Mouse (Mus musculus): ENCODE measurements around the gene Stum.
"Not testable (repeated sequence)": the region's sequence is repeated elsewhere in the genome, so short reads cannot be mapped to it uniquely, and the experiment has no call there.

Stum gene

GRCm38 (mm10) chr1:180483399-180484291 is at the start of gene Stum:
TSS of gene Stum (minus strand) at chr1:180483504.
- peak; percentile 61 for DNase-seq (ENCODE audit: low read depth, low spot score)

- DNase-seq (ENCODE audit: low read depth, low spot score), result no peak
Measured at GRCm38 (mm10) chr1:180532671-180533070, 49.4 kb upstream of the Stum start.

- DNase-seq (ENCODE audit: low read depth, low spot score), result no peak
Measured at GRCm38 (mm10) chr1:180530457-180531263, 47.4 kb upstream of the Stum start.

GRCm38 (mm10) chr1:180529847-180530246 is 46.5 kb upstream of the Stum start:
- no peak for DNase-seq (ENCODE audit: low read depth, low spot score)

GRCm38 (mm10) chr1:180525301-180525700 is 42.0 kb upstream of the Stum start:
- no peak for DNase-seq (ENCODE audit: low read depth, low spot score)

GRCm38 (mm10) chr1:180523320-180523719 is 40.0 kb upstream of the Stum start:
- no peak for DNase-seq (ENCODE audit: low read depth, low spot score)

- DNase-seq (ENCODE audit: low read depth, low spot score), result no peak
Measured at GRCm38 (mm10) chr1:180520190-180520589, 36.9 kb upstream of the Stum start.

- DNase-seq (ENCODE audit: low read depth, low spot score), result no peak
Measured at GRCm38 (mm10) chr1:180519520-180519919, 36.2 kb upstream of the Stum start.

- DNase-seq (ENCODE audit: low read depth, low spot score), result not testable (repeated sequence)
Measured at GRCm38 (mm10) chr1:180518899-180519298, 35.6 kb upstream of the Stum start.

GRCm38 (mm10) chr1:180518412-180518811 is 35.1 kb upstream of the Stum start:
- no peak for DNase-seq (ENCODE audit: low read depth, low spot score)

- no peak for DNase-seq (ENCODE audit: low read depth, low spot score)
Measured at GRCm38 (mm10) chr1:180517390-180518054, 34.2 kb upstream of the Stum start.

- DNase-seq (ENCODE audit: low read depth, low spot score), result no peak
Measured at GRCm38 (mm10) chr1:180514077-180514476, 30.8 kb upstream of the Stum start.

- DNase-seq (ENCODE audit: low read depth, low spot score), result no peak
Measured at GRCm38 (mm10) chr1:180510879-180511278, 27.6 kb upstream of the Stum start.

- DNase-seq (ENCODE audit: low read depth, low spot score), result no peak
Measured at GRCm38 (mm10) chr1:180510442-180510841, 27.1 kb upstream of the Stum start.

- DNase-seq (ENCODE audit: low read depth, low spot score), result no peak
Measured at GRCm38 (mm10) chr1:180508662-180509061, 25.4 kb upstream of the Stum start.

- no peak for DNase-seq (ENCODE audit: low read depth, low spot score)
Measured at GRCm38 (mm10) chr1:180507291-180507791, 24.0 kb upstream of the Stum start.

GRCm38 (mm10) chr1:180506341-180506740 is 23.0 kb upstream of the Stum start:
- DNase-seq (ENCODE audit: low read depth, low spot score), result no peak

GRCm38 (mm10) chr1:180504899-180505298 is 21.6 kb upstream of the Stum start:
- no peak for DNase-seq (ENCODE audit: low read depth, low spot score)

GRCm38 (mm10) chr1:180503484-180503883 is 20.2 kb upstream of the Stum start:
- DNase-seq (ENCODE audit: low read depth, low spot score), result no peak

- DNase-seq (ENCODE audit: low read depth, low spot score), result no peak
Measured at GRCm38 (mm10) chr1:180502566-180502965, 19.3 kb upstream of the Stum start.

- no peak for DNase-seq (ENCODE audit: low read depth, low spot score)
Measured at GRCm38 (mm10) chr1:180500641-180501040, 17.3 kb upstream of the Stum start.

- DNase-seq (ENCODE audit: low read depth, low spot score), result no peak
Measured at GRCm38 (mm10) chr1:180500218-180500617, 16.9 kb upstream of the Stum start.

All from embryo, embryonic 11.5 days (tissue).